Mouse (Mus musculus) common myeloid progenitor, adult 5-6 weeks (primary cell): ENCODE measurements at regions not wholly inside any gene's neighbourhood (a gene's known extent, or its start where the extent isn't known, plus 50 kb on each side); places are given as distances from the start of the nearest gene placed in this dataset.

Experiments
- ATAC-seq: replicated peaks from 2 replicates; pipeline ENCODE4 v1.8.0; 2016; ENCODE audit warnings: low read depth, mild to moderate bottlenecking, moderate TSS enrichment, inconsistent platforms; ENCODE audit not compliant: poor library complexity, severe bottlenecking

DNA sequence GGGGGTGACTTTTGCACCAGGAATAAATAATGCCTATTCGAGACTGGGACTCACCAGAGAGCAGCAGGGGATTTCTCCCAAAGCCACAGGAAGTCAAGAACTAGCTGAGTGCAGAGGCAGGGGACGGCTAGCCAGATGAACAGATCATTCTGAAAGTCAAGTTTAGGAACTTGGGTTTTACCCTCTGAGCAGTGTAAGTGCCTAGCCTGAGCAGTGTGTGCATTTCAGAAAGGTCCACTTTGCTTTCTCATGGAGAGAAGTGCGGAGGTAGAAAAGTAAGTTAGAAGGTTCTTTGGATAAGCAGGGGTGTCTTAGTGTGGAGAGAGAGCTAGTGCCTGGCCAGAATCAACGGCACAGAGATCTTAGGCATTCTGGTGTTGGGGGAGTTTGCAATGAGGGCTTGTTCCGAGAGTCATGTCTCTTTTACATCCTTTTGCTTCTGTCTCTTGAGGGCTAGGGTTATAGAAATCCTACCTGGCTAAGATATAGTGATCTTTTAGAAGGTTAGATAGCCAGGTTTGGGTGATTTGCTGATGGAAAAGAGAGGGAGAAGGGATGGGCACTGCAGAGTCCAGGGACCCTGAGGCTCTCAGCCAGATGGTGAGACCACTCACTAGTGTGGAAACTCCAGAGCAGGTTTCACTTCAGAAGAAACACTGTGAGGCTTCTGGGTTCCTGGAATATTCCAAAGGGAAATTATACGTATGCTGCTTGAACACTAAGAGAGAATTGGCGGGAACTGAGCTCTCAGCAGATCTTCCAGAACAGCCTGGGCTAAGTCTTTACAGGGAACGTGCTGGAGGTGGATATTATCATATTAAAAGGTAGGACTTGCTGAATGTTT lies 68.8 kb upstream of the Tgfbr2 start:
- ATAC-seq = no peak

GRCm38 (mm10) chr9:116241933-116242526 lies 66.9 kb upstream of the Tgfbr2 start:
- ATAC-seq = no peak

DNA sequence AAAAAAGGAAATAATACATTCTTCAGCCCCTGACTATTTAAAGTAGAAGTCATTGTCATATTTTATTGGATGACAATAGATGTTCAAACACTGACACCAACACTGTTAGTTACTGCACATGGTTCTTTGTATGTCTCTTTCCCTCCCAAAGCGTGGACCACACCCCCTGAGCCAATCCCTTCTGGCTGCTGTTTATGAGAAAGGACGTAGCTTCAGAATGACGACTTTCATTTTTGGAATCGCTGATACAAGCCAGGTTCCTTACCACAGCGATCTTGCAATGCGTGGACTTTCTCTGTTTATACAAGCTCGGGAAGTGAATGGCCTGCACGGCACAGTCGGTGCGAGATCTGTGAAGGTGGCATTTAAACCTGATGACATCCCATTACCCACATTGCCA lies 66.1 kb upstream of the Tgfbr2 start:
- ATAC-seq = no peak

DNA sequence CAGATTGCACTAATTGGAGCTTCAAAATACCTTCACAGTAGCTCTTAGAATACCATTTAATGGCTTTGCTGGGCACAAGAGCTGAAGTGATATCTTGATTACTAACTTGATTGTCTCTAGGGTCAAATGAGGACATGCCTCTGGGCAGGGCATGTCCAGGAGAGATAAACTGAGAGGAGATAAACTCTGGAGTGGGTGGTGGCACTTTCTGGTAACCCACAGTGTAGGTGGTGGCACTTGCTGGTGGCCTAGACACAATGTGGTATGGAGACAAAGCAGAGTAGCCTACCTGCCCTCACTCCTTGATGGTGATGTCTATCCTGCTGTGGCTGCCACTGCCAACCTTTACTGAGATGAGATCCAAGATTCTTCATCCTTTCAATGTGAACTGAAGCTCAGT lies 61.7 kb upstream of the Tgfbr2 start:
- ATAC-seq = 0 out of 2 replicates have a peak, but pooled peaks have one; percentile 25

DNA sequence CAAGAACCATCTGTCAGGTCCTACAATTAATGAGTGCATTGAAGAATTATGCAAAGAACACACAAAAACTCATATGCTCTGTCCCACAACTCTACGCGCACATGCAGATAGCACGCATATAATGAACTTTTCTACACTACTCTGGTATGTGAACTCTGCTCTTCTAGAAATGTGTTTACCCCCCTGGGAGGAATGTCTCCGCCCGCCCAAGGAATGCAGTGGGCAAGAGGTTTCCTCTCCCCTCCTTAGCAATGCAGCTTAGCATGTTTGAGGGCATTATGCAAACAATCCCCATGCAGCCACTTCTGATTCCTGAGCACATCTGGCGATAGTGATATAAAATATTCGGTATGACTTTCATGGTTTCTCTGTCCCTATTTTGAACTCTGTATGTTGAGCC lies 59.0 kb upstream of the Tgfbr2 start:
- no peak for ATAC-seq

GRCm38 (mm10) chr9:116232386-116232785 lies 57.2 kb upstream of the Tgfbr2 start:
- no peak for ATAC-seq

DNA sequence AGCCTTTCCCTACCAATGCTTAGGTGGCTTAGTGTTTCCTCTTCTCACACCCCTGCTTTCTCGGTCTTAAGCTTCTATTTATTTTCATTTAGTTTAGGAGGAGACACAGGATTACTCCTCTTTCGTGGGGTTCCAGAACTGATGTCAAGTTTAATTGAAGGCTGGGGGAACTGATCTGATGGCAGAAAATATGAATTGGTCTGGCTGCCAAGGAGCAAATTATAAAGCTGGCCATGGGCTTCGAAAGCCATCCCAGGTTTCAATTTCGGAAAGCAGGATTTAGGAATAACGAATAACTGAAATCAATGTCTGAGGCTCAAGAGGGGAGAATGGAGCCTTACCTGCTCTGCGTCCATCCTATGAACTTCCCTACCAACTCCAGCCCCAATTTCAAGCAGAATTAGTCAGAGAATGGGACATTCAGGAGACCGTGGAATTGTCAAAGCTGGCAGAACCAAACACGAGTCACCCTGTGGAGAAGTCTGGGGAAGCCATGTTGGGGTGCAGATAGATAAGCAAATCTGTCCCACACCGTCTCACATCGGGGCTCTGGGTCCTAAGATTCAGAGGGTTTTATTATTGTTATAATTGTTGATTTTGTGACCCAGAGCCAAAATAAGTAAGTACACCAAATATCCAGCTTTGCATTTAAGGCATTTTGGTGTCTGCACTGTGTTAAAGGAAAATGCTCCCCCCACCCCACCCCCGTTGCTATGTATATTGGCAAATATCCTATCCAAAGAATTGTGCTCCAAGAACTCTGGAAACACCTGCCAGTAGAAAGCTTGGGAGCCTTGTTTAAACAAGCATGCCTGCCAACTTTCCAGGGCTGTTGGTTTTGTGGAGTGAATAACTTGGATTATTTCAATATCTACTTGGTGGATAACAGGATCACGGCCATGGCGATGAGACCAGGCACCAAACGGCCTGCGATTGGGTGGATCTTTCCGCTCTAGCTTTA lies 56.5 kb upstream of the Tgfbr2 start:
- ATAC-seq = no peak

DNA sequence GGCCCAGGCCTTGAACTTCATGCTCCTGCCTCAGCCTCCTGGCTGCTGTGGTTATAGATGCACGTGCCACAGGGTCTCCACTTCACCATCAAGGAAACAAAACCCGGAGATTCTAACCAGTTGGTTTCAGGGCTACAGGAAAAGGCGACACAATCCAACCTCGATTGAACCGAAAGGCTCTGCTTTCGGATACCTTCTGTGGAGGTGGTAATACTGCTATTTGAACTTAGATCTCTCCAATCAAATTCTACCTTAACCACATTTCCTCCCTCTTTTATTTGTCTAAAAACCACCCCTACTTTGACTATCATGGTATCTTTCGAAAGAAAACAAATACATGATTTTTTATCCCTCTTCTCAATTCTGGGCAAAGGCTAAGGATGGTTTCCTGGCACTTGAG lies 55.2 kb upstream of the Tgfbr2 start:
- no peak for ATAC-seq

DNA sequence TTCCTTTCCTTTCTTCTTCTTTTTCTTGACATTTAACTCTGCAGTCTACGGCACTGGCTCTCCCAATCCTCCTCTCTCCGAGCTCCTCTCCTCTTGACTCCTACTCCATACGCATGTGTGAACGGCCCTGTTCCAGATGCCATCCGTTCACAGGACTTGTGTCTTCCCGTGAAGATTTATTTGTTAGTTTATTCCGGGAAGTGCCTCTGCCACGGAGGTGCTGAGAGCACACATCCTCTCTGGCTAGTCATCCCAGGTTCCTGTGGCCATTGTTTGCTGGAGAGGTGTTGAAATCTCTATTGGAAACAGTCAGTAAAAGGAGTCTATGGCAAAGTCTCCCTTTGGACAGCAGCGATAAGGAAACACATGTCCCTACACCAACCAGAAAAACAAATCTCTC lies 53.3 kb upstream of the Tgfbr2 start:
- no peak for ATAC-seq

GRCm38 (mm10) chr9:116227738-116228137 lies 52.6 kb upstream of the Tgfbr2 start:
- no peak for ATAC-seq
